Mouse (Mus musculus) liver, adult 2 months (tissue): ENCODE results near the gene Cdhr3.

ENCODE experiments used
- CTCF ChIP-seq: fragments of 200-500 bp; IDR thresholded peaks from 2 replicates; pipeline ENCODE4 v1.5.1; 2011; ENCODE audit warnings: low read depth, low read length, control low read depth
- POLR2A ChIP-seq: fragments of 200-500 bp; IDR thresholded peaks from 2 replicates; pipeline ENCODE4 v1.6.1; 2011; ENCODE audit warnings: low read length, control low read depth; ENCODE audit not compliant: insufficient read depth; ENCODE audit errors: extremely low read depth

- TF ChIP-seq CTCF (no peak), POLR2A (no peak)
These were observed 9.9 kb upstream of the Cdhr3 start for GRCm38 (mm10) chr12:33102342-33103115.
